Mouse (Mus musculus) MN1 (cell line): ENCODE data around the gene Atp2b2.

Source experiments
- DNase-seq: peaks from one replicate; pipeline ENCODE4 v3.0.0-alpha.2; 2016; ENCODE audit warnings: low spot score

The Atp2b2 gene

GRCm38 (mm10) chr6:113941324-113941723, 101.1 kb downstream of the Atp2b2 start:
- no peak for DNase-seq

GRCm38 (mm10) chr6:113939442-113939841, 103.0 kb downstream of the Atp2b2 start:
- DNase-seq: no peak

GRCm38 (mm10) chr6:113936811-113937508, 105.5 kb downstream of the Atp2b2 start:
- DNase-seq: no peak

DNA sequence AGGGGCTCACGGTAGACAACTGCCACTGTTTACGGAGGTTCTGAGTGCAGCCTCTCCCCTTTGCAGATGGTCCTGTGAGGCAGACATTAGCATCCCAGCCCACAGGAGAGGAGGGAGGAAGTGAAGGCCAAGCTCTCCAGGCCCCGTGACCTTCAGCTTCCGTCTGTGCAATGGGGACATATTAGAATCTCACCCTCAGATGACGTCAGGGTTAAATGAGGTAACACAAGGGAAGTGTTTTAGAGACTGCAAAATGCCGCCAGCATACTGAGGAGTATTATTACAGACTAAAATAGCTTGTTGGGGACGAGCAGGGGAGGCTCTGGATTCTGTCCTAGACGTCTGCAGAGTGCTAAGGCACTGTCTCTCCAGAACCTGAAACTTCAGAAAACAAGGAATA, 106.3 kb downstream of the Atp2b2 start:
- DNase-seq: no peak

GRCm38 (mm10) chr6:113934692-113935091, 107.7 kb downstream of the Atp2b2 start:
- DNase-seq: no peak

DNA sequence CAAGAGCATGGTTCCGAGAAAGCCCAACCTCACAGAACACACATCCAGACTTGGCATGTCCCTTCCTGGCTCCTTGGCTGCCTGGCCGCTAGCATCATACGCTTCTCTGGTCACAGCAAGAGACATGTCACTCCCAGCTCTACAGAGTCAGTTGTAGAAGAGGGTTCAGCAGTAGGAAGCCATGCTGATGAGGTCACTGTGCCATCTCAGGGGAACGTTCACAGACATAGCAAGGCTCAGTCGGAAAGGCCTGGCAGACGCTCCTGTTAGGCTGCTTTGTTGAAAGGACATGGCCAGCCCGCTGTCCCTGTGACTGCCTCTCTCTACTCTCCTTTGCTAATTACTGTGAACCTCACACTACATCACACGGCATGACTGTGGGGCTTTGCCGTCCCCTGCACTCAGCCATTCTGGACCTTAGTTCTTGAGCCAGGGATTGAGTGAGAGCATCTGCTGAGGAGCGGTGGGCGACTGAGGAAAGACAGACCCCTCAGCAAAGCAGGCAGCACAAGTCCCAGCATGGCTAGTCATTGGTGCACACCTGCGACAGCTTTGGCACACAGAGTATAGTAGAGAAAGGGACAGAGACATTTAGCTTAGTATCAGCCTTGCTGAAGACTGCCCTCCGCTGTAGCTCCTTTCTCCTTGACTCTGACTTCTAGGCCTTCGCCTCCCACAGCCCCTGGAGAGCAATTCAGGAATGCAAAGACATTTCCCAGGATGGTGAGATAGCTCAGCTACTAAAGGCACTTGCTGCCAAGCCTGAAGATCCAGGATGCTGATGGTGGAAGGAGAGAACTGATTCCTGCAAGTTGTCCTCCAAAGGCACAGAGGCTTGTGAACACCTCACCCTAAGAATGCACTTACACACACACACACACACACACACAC, 108.9 kb downstream of the Atp2b2 start:
- no peak for DNase-seq

GRCm38 (mm10) chr6:113929191-113929875, 113.1 kb downstream of the Atp2b2 start:
- DNase-seq: no peak

- DNase-seq: no peak
Observed at GRCm38 (mm10) chr6:113923249-113923648, 119.2 kb downstream of the Atp2b2 start.

GRCm38 (mm10) chr6:113920466-113920865, 121.9 kb downstream of the Atp2b2 start:
- no peak for DNase-seq

- no peak for DNase-seq
Observed at GRCm38 (mm10) chr6:113912753-113913152, 129.7 kb downstream of the Atp2b2 start.

- DNase-seq: no peak
Observed at GRCm38 (mm10) chr6:113911094-113911493, 131.3 kb downstream of the Atp2b2 start.

DNA sequence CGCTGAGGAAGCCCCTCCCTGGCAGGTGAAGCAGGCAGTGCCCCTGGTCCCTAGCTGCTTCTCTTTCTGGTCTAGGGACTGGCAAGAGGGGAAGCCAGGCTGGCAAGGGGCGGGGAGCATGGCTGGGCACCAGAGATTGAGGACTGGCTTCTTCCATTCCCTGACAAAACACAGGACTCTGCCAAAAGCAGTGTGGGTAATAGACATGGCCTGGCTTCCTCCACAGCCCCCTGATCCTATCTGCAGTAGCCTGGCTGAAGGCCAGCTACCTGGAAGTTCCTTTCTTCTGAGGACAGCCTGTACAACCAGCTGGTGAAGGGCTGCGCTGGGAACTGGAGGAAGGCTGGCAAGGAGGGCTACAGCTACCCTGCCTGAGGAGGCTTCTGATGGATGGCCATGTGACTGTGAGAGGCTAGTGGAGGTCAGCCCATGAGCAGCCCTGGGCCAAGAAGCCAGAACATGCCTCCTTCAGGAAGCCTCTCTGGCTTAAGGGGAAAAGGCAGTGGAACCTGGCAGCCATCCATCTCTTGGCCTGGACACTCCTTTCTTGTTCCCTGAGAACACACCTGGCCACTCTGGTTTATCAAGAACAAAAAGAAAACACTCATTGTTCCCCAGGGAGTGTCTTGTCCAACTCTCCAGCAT, 131.9 kb downstream of the Atp2b2 start:
- DNase-seq: no peak

GRCm38 (mm10) chr6:113909836-113910235, 132.6 kb downstream of the Atp2b2 start:
- DNase-seq: no peak

DNA sequence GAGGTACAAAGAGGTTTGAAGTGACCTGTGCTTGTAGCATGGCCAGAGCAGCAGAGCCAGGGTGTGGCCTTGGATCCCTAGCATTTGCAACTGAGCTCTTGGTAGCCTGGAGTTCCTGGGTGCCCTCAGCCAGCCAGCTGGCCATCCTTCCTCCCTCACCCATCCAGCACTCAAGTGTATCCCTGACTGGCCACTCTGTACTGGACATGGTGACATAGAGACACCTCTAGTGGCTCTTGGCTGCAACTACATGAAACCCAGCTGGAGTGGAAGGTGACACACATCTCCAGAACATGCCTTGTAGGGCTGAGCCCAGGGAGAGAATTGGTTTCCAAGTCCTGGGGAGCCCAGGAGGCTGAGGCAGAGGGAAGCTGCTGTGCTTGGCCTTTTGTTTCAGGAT, 134.3 kb downstream of the Atp2b2 start:
- no peak for DNase-seq

- no peak for DNase-seq
Observed at GRCm38 (mm10) chr6:113904406-113904805, 138.0 kb downstream of the Atp2b2 start.

GRCm38 (mm10) chr6:113896023-113896422, 146.4 kb downstream of the Atp2b2 start:
- no peak for DNase-seq

- DNase-seq: no peak
Observed at GRCm38 (mm10) chr6:113894008-113894407, 148.4 kb downstream of the Atp2b2 start.

DNA sequence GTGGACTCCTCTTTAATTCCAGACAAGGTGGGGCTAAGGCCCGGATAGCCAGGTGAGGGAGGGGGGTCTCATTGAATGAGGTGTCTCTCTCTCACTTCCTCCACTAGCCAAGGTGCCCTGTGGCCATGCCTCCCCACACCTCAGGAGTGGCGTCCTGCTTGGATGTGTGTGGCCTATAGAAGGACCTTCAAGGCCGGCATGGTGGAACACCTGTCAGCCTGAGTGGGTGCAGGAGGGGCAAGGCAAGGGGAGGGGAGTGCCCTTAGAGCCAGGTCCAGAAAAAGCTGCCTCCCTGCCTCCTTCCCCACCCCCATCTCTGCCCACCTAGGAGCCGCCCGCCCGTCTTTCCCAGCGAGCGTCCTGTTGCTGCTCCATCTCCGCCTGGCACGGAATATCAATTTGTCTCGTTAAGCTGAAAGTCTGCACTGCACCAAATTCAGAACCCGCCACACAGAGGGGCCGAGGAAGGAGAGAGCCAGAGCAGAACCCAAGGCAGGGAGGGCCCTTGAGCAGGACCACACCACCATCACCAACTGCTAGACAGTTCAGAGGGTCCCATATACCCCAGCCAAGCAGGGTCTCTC, 150.2 kb downstream of the Atp2b2 start:
- no peak for DNase-seq

GRCm38 (mm10) chr6:113891225-113891967, 151.0 kb downstream of the Atp2b2 start:
- no peak for DNase-seq

- no peak for DNase-seq
Observed at GRCm38 (mm10) chr6:113890858-113891213, 151.6 kb downstream of the Atp2b2 start.
